Mouse (Mus musculus): ENCODE data around the gene Slc5a10. TPM values are rescaled to one million over a fixed set of nuclear protein-coding genes. Genes with fewer than 3 reads are reported as not detected.
"Not testable (repeated sequence)": the region's sequence is repeated elsewhere in the genome, so short reads cannot be mapped to it uniquely, and the experiment has no call there.

Gene Slc5a10
- polyA plus RNA-seq, 1 experiment from 2014 or later, result not detected

DNA sequence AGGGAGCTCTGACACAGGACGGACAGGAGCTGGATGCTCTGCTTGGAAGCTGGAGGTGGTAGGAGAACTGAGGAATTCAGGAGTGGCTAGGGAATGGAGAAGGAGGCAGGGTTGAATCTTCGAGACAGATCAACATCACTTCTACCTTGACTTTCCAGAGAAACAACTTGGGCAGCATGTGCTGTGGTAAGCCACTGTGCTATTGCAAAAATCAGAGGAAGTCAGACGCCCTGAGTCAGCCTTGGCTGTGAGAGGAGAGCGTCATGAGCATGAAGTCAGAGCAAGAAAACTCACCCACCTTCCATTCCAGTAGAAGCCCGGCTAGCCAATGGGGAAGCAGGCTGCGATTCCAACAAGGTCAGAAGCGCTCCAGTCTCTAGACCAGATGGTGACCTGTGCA is 78.5 kb downstream of the Slc5a10 start:
- Histone ChIP-seq H3K4me3 (no peak overlapping the region), H3K27ac (replicated peaks) (no peak overlapping the region), H3K4me1 (no peaks in the 10 kb centered on the region), H3K36me3 (replicated peaks) (no peaks in the 10 kb centered on the region), H3K27me3 (replicated peaks; ENCODE audit: low read depth, poor library complexity, severe bottlenecking) (no peaks in the 10 kb centered on the region), H3K9me3 (no peaks in the 10 kb centered on the region)
- 83% methylated on average over 7 of the region's 7 CpGs for WGBS
- DNase-seq (ENCODE audit: low spot score), result no peak

DNA sequence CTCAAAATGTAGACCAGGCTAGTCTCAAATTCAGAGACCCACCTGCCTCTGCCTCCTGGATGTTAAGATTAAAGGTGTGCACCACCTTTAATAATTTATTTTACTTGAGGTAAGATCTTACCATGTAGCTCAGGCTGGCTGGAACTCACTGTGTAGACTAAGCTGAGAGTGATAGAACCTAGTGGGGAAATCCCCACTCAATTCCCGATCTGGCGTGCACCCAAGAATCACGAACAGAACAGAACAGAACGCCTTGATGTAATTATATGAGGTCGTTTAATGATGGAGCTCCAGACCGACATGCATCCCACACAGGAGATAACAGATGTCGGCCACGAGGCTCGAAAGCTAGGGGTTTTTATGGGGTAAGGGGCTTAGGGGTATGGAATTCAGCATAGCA is 80.0 kb downstream of the Slc5a10 start:
- not testable (repeated sequence) for H3K27me3 ChIP-seq (replicated peaks; ENCODE audit: low read depth, poor library complexity, severe bottlenecking); DNase-seq (ENCODE audit: low spot score); H3K27ac ChIP-seq (replicated peaks); H3K36me3 ChIP-seq (replicated peaks); H3K4me1 ChIP-seq; H3K9me3 ChIP-seq; H3K4me3 ChIP-seq
- 85% methylated on average over 9 of the region's 9 CpGs for WGBS

DNA sequence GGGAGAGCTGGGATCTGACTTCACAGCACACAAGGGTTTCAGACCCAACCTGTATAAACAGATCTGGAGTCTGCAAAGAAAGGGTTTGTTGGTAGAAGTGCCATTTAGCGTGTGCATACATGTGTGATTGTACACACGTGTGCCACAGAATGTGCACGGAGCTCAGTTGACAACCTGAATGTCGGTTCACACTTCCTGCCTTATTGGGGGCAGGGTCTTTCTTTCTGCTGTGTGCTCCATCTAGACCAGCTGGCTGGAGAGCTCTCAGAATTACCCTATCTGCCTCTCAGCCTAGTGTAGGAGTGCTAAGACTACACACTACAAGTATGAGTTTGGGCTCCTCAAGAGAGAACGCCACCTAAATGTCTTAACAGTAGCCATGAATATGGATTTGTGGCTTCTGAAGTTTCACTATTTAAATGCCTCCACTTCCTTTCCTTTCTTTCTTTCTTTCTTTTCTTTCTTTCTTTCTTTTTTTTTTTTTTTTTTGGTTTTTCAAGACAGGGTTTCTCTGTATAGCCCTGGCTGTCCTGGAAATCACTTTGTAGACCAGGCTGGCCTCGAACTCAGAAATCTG is 80.9 kb downstream of the Slc5a10 start:
- Histone ChIP-seq H3K27me3 (replicated peaks; ENCODE audit: low read depth, poor library complexity, severe bottlenecking) (no peaks in the 10 kb centered on the region), H3K9me3 (no peaks in the 10 kb centered on the region), H3K36me3 (replicated peaks) (no peaks in the 10 kb centered on the region), H3K27ac (replicated peaks) (no peak overlapping the region), H3K4me1 (no peaks in the 10 kb centered on the region), H3K4me3 (no peak overlapping the region)
- no peak for DNase-seq (ENCODE audit: low spot score)
- 91% methylated on average over 6 of the region's 6 CpGs for WGBS

GRCm38 (mm10) chr11:61638764-61639536 is 81.7 kb downstream of the Slc5a10 start:
- no peaks in the 10 kb centered on the region for H3K9me3 ChIP-seq
- 76% methylated on average over 12 of the region's 12 CpGs for WGBS
- H3K4me1 ChIP-seq, result no peaks in the 10 kb centered on the region
- H3K4me3 ChIP-seq, result no peak overlapping the region
- no peak for DNase-seq (ENCODE audit: low spot score)
- no peaks in the 10 kb centered on the region for H3K36me3 ChIP-seq (replicated peaks)
- no peaks in the 10 kb centered on the region for H3K27me3 ChIP-seq (replicated peaks; ENCODE audit: low read depth, poor library complexity, severe bottlenecking)
- H3K27ac ChIP-seq (replicated peaks), result no peak overlapping the region

- Histone ChIP-seq H3K4me1 (no peaks in the 10 kb centered on the region), H3K27ac (replicated peaks) (no peak overlapping the region), H3K4me3 (no peak overlapping the region), H3K27me3 (replicated peaks; ENCODE audit: low read depth, poor library complexity, severe bottlenecking) (no peaks in the 10 kb centered on the region), H3K9me3 (no peaks in the 10 kb centered on the region), H3K36me3 (replicated peaks) (no peaks in the 10 kb centered on the region)
- 93% methylated on average over 3 of the region's 3 CpGs for WGBS
- DNase-seq (ENCODE audit: low spot score), result no peak
Observed at GRCm38 (mm10) chr11:61637856-61638255, 82.8 kb downstream of the Slc5a10 start.

DNA sequence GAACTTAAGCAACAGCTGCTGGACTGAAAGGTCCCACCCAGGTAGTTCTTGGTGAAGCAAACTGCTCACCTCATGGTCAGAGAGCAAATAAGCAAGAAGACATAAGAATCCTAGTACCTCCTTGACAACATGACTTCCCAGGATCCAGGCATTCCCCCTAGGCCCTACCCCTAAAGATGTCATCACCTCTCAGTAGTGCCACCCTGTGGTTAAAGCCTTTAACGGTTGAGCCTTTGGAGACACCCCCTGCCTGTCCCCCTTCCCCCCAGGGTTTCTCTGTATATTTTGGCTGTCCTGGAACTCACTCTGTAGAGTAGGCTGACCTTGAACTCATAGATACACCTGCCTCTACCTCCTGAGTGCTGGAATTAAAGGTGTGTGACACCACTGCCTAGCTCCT is 83.2 kb downstream of the Slc5a10 start:
- DNase-seq (ENCODE audit: low spot score), result no peak
- 53% methylated on average over 1 of the region's 1 CpGs for WGBS
- H3K27me3 ChIP-seq (replicated peaks; ENCODE audit: low read depth, poor library complexity, severe bottlenecking), result no peaks in the 10 kb centered on the region
- no peaks in the 10 kb centered on the region for H3K36me3 ChIP-seq (replicated peaks)
- H3K4me3 ChIP-seq, result no peak overlapping the region
- H3K27ac ChIP-seq (replicated peaks), result no peak overlapping the region
- no peaks in the 10 kb centered on the region for H3K9me3 ChIP-seq
- no peaks in the 10 kb centered on the region for H3K4me1 ChIP-seq

DNA sequence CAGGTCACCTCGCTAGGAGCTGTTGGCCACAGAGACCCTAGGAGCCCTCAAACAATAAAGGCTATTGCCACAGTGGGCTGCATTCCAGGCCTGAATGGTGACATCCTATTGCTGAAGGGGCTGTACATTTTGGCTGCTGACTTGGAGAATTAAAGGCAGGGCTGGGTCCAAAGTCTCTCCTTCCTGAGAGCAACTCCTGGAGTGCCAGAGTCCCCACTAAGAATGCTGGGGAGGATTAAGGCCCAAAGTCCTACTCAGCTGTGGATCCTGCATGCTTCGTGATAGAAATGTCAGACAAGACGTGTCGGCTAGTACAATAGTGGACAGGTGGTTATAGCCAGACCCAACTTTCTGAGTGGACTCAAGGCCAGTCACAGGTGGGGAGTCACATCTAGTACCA is 84.3 kb downstream of the Slc5a10 start:
- H3K27ac ChIP-seq (replicated peaks); H3K4me1 ChIP-seq; DNase-seq (ENCODE audit: low spot score); H3K9me3 ChIP-seq; H3K36me3 ChIP-seq (replicated peaks); H3K4me3 ChIP-seq; H3K27me3 ChIP-seq (replicated peaks; ENCODE audit: low read depth, poor library complexity, severe bottlenecking): not testable (repeated sequence)
- WGBS, result 96% methylated on average over 4 of the region's 4 CpGs

DNA sequence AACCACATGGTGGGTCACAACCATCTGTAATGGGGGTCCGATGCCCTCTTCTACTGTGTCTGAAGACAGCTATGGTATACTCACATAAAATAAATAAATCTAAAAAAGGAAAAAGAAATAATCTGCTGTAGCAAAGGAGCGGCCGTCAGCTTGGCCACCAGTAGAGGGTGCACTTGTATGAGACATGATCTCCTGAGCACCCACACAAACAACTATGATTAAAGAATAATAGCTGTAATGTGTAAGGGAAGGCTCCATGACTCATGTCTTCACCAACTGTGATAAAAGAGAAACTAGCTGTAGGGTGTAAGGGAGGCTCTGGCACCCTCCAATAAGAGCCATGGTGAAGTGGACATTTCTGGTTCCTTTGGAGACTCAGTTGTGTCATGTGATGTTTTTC is 91.0 kb downstream of the Slc5a10 start:
- DNase-seq (ENCODE audit: low spot score), result no peak
- Histone ChIP-seq H3K36me3 (replicated peaks) (no peaks in the 10 kb centered on the region), H3K9me3 (no peaks in the 10 kb centered on the region), H3K4me1 (no peaks in the 10 kb centered on the region), H3K27ac (replicated peaks) (no peak overlapping the region), H3K4me3 (no peak overlapping the region), H3K27me3 (replicated peaks; ENCODE audit: low read depth, poor library complexity, severe bottlenecking) (no peaks in the 10 kb centered on the region)
- 66% methylated on average over 3 of the region's 3 CpGs for WGBS

GRCm38 (mm10) chr11:61626509-61626908 is 94.1 kb downstream of the Slc5a10 start:
- 100% methylated on average over 1 of the region's 1 CpGs for WGBS
- Histone ChIP-seq H3K4me1 (no peaks in the 10 kb centered on the region), H3K9me3 (no peaks in the 10 kb centered on the region)

DNA sequence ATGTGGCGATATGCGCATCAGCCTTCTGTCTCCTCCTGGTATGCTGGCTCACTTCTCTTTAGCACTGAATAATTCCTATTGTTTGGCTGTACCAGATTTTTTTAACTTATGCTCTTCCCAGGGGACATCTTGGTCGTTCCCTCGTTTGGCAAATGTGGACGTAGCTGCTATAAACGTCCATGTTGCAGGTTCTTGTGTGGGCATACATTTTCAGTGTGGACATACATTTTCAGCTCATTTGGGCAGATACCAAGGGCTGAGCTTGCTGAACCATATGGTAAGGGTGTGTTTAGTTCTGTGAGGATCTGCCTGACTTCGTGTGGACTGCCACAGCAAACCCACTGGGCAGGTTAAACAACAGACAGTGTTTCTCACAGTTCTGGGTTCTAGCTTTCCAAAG is 95.5 kb downstream of the Slc5a10 start:
- Histone ChIP-seq H3K4me1 (peaks cover 5% of the 10 kb centered on the region), H3K27ac (replicated peaks) (no peak overlapping the region), H3K27me3 (replicated peaks; ENCODE audit: low read depth, poor library complexity, severe bottlenecking) (no peaks in the 10 kb centered on the region), H3K4me3 (no peak overlapping the region), H3K36me3 (replicated peaks) (no peaks in the 10 kb centered on the region), H3K9me3 (no peaks in the 10 kb centered on the region)
- 82% methylated on average over 7 of the region's 7 CpGs for WGBS
- DNase-seq (ENCODE audit: low spot score), result no peak

More at GRCm38 (mm10) chr11:61626509-61626908, 94.1 kb downstream of the Slc5a10 start:
- H3K27ac ChIP-seq (replicated peaks), result no peak overlapping the region
- H3K4me3 ChIP-seq, result no peak overlapping the region
- H3K27me3 ChIP-seq (replicated peaks; ENCODE audit: low read depth, poor library complexity, severe bottlenecking), result no peaks in the 10 kb centered on the region
- no peaks in the 10 kb centered on the region for H3K36me3 ChIP-seq (replicated peaks)
- no peak for DNase-seq (ENCODE audit: low spot score)

Other genes starting within 250 kb of the Slc5a10 start
- 119 and 163 TPM in 2 replicates for gene Mfap4, start 235.4 kb downstream of the Slc5a10 start, polyA plus RNA-seq (2016; fragmentation: Nextera tagmentation; extraction: Ambion mirVana)
- gene Mapk7, start 226.4 kb downstream of the Slc5a10 start, polyA plus RNA-seq (2016; fragmentation: Nextera tagmentation; extraction: Ambion mirVana), result 97.4 and 103 TPM in 2 replicates
- 44.4 and 49.7 TPM in 2 replicates for gene B9d1, start 215.7 kb downstream of the Slc5a10 start, polyA plus RNA-seq (2016; fragmentation: Nextera tagmentation; extraction: Ambion mirVana)
- gene Epn2, start 141.1 kb downstream of the Slc5a10 start, polyA plus RNA-seq (2016; fragmentation: Nextera tagmentation; extraction: Ambion mirVana), result 24.7 and 25.4 TPM in 2 replicates
- gene Grap, start 67.6 kb downstream of the Slc5a10 start, polyA plus RNA-seq (2016; fragmentation: Nextera tagmentation; extraction: Ambion mirVana), result 6.0 and 6.5 TPM in 2 replicates
- gene Fam83g, start 36.7 kb downstream of the Slc5a10 start, polyA plus RNA-seq (2016; fragmentation: Nextera tagmentation; extraction: Ambion mirVana), result 2.2 and 2.3 TPM in 2 replicates
- 34.9 and 37.4 TPM in 2 replicates for gene Prpsap2, start 41.3 kb upstream of the Slc5a10 start, polyA plus RNA-seq (2016; fragmentation: Nextera tagmentation; extraction: Ambion mirVana)
- gene Ulk2, start 134.2 kb upstream of the Slc5a10 start, polyA plus RNA-seq (2016; fragmentation: Nextera tagmentation; extraction: Ambion mirVana), result 11.5 and 12.6 TPM in 2 replicates
- 18.6 and 19.1 TPM in 2 replicates for gene Akap10, start 209.4 kb upstream of the Slc5a10 start, polyA plus RNA-seq (2016; fragmentation: Nextera tagmentation; extraction: Ambion mirVana)
- gene Specc1, start 235.9 kb upstream of the Slc5a10 start, polyA plus RNA-seq (2016; fragmentation: Nextera tagmentation; extraction: Ambion mirVana), result 14.9 and 15.3 TPM in 2 replicates